Mouse (Mus musculus): ENCODE measurements around the gene Rbmxl2. TPM values are rescaled to one million over a fixed set of nuclear protein-coding genes. Genes with fewer than 3 reads are reported as not detected.

The Rbmxl2 gene
- not detected in 2 replicates for polyA plus RNA-seq (2014; fragmentation: Nextera tagmentation; extraction: Ambion mirVana)

- Histone ChIP-seq H3K27ac (ENCODE audit: low read depth, low read length) (no peak within 1 kb of the TSS), H3K9me3 (ENCODE audit: control insufficient read depth, low read length) (peaks cover 16% of the 10 kb centered on the region), H3K4me2 (replicated peaks; ENCODE audit: low read depth, low read length) (peak within 1 kb of the TSS; percentile 3; the same call in 1 of the 2 replicates), H3K36me3 (ENCODE audit: control insufficient read depth, insufficient read depth, low read length) (no peaks in the 10 kb centered on the region), H3K4me3 (ENCODE audit: low read length) (peak within 1 kb of the TSS; percentile 19), H3K4me1 (ENCODE audit: control insufficient read depth, insufficient read depth, low read length) (no peaks in the 10 kb centered on the region), H3K27me3 (ENCODE audit: control insufficient read depth, insufficient read depth, low read length) (peaks cover 29% of the 10 kb centered on the region), H3K9ac (ENCODE audit: low read depth, low read length) (no peak within 1 kb of the TSS)
- WGBS: 51% methylated on average over 62 of the region's 70 CpGs
- ATAC-seq (ENCODE audit: low FRiP score, low TSS enrichment): no peak
Observed at GRCm38 (mm10) chr7:107209204-107209860, at the start of gene Rbmxl2. Rbmxl2 (plus strand) TSS chr7:107209445.

DNA sequence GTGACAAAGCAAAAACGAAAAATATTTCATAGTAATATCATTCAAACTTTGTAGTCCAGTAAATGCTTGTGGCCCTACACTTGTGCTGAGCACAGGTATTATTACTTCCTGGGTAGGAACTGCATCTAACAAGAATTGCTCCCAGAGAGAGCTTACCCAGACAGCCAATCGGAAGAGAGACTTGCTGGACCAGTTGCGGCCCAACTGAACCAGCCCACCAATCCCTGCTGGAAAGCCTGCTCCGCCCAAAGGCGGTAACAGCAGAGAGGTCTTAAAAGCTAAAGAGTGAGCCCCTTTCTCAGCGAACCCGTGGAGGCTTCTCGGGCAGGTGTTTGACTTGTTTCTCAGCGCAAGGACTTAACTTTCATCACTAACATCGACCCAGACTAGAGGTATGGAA is 42.6 kb upstream of the Rbmxl2 start, which contains the start of gene Nlrp14:
Nlrp14 (plus strand) TSS at position 301 of the 400 bp plus-strand sequence.
- Histone ChIP-seq H3K36me3 (ENCODE audit: control insufficient read depth, insufficient read depth, low read length) (no peaks in the 10 kb centered on the region), H3K4me2 (replicated peaks; ENCODE audit: low read depth, low read length) (no peak within 1 kb of the TSS), H3K27me3 (ENCODE audit: control insufficient read depth, insufficient read depth, low read length) (no peaks in the 10 kb centered on the region), H3K4me1 (ENCODE audit: control insufficient read depth, insufficient read depth, low read length) (no peaks in the 10 kb centered on the region), H3K9me3 (ENCODE audit: control insufficient read depth, low read length) (no peaks in the 10 kb centered on the region), H3K4me3 (ENCODE audit: low read length) (no peak within 1 kb of the TSS), H3K9ac (ENCODE audit: low read depth, low read length) (no peak within 1 kb of the TSS), H3K27ac (ENCODE audit: low read depth, low read length) (no peak within 1 kb of the TSS)
- 89% methylated on average over 10 of the region's 10 CpGs for WGBS
- no peak for ATAC-seq (ENCODE audit: low FRiP score, low TSS enrichment)

DNA sequence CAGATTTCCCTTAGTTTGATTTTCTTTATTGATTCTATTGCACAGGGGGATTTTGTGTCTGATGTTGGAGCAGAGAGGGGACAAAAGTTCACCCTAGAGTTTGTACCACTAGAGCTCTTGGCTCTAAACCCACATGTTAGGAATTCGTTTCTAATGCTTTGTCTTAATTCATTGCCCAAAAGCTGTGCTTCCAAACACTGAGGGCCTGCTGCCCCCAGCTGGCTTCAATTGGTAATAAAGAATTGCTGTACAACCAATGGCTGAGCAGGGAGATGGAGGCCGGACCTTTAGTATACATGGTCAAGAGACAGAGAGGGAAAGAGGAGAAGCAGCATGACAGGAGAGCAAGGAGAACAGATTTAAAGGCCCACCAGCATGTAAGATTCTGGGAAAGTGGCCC is 28.8 kb upstream of the Rbmxl2 start:
- Histone ChIP-seq H3K4me3 (ENCODE audit: low read length) (no peak overlapping the region), H3K36me3 (ENCODE audit: control insufficient read depth, insufficient read depth, low read length) (no peaks in the 10 kb centered on the region), H3K4me2 (replicated peaks; ENCODE audit: low read depth, low read length) (no peak overlapping the region), H3K27ac (ENCODE audit: low read depth, low read length) (no peak overlapping the region), H3K27me3 (ENCODE audit: control insufficient read depth, insufficient read depth, low read length) (no peaks in the 10 kb centered on the region), H3K9me3 (ENCODE audit: control insufficient read depth, low read length) (no peaks in the 10 kb centered on the region), H3K9ac (ENCODE audit: low read depth, low read length) (no peak overlapping the region), H3K4me1 (ENCODE audit: control insufficient read depth, insufficient read depth, low read length) (no peaks in the 10 kb centered on the region)
- ATAC-seq (ENCODE audit: low FRiP score, low TSS enrichment): no peak
- WGBS: 41% methylated on average over 2 of the region's 2 CpGs

- Histone ChIP-seq H3K9ac (ENCODE audit: low read depth, low read length) (no peak overlapping the region), H3K4me1 (ENCODE audit: control insufficient read depth, insufficient read depth, low read length) (no peaks in the 10 kb centered on the region), H3K27me3 (ENCODE audit: control insufficient read depth, insufficient read depth, low read length) (no peaks in the 10 kb centered on the region), H3K36me3 (ENCODE audit: control insufficient read depth, insufficient read depth, low read length) (no peaks in the 10 kb centered on the region), H3K9me3 (ENCODE audit: control insufficient read depth, low read length) (no peaks in the 10 kb centered on the region), H3K4me3 (ENCODE audit: low read length) (no peak overlapping the region), H3K4me2 (replicated peaks; ENCODE audit: low read depth, low read length) (no peak overlapping the region), H3K27ac (ENCODE audit: low read depth, low read length) (no peak overlapping the region)
- no peak for ATAC-seq (ENCODE audit: low FRiP score, low TSS enrichment)
- WGBS: 33% methylated on average over 3 of the region's 3 CpGs
Observed at GRCm38 (mm10) chr7:107201817-107202216, 7.4 kb upstream of the Rbmxl2 start.

DNA sequence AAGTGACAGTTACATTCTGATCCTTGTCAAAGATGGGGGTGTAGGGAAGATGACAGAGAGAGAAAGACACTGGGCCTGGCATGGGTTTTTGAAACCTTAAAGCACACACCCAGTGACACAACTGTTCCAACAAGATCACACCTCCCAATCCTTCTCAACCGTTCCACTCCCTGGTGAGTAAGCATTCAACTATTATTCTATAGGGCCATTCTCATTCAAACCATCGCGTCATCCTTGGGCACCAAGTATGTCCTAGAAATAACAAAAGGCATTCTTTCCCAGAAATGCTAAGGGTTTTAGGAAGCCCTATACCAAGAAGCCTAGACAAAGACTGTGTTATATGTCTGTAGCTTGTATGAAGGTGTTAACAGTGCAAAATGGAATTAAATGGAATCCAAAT is 1.4 kb upstream of the Rbmxl2 start:
- ATAC-seq (ENCODE audit: low FRiP score, low TSS enrichment): no peak
- WGBS: 92% methylated on average over 3 of the region's 3 CpGs
- H3K27me3 ChIP-seq (ENCODE audit: control insufficient read depth, insufficient read depth, low read length): peaks cover 26% of the 10 kb centered on the region
- peaks cover 16% of the 10 kb centered on the region for H3K9me3 ChIP-seq (ENCODE audit: control insufficient read depth, low read length)
- H3K9ac ChIP-seq (ENCODE audit: low read depth, low read length): no peak overlapping the region
- no peak overlapping the region for H3K27ac ChIP-seq (ENCODE audit: low read depth, low read length)
- no peaks in the 10 kb centered on the region for H3K36me3 ChIP-seq (ENCODE audit: control insufficient read depth, insufficient read depth, low read length)
- H3K4me1 ChIP-seq (ENCODE audit: control insufficient read depth, insufficient read depth, low read length): no peaks in the 10 kb centered on the region
- no peak overlapping the region for H3K4me2 ChIP-seq (replicated peaks; ENCODE audit: low read depth, low read length)
- no peak overlapping the region for H3K4me3 ChIP-seq (ENCODE audit: low read length)

DNA sequence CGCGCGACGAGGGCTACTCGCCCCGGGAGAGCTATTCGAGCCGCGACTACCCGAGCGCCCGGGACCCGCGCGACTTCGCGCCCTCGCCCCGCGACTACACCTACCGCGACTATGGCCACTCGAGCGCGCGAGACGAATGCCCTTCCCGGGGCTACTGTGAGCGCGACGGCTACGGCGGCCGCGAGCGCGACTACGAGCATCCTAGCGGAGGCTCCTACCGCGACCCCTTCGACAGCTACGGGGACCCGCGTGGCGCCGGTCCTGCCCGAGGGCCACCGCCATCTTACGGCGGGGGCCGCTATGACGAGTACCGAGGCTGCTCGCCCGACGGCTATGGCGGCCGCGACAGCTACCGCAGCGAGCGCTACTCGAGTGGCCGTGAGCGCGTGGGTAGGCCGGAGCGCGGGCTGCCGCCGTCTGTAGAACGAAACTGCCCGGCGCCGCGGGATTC is 906 bp downstream of the Rbmxl2 start:
- Histone ChIP-seq H3K27ac (ENCODE audit: low read depth, low read length) (no peak overlapping the region), H3K27me3 (ENCODE audit: control insufficient read depth, insufficient read depth, low read length) (peaks cover 29% of the 10 kb centered on the region), H3K4me1 (ENCODE audit: control insufficient read depth, insufficient read depth, low read length) (no peaks in the 10 kb centered on the region), H3K4me3 (ENCODE audit: low read length) (peak overlapping the region; percentile 19), H3K9ac (ENCODE audit: low read depth, low read length) (no peak overlapping the region), H3K36me3 (ENCODE audit: control insufficient read depth, insufficient read depth, low read length) (no peaks in the 10 kb centered on the region), H3K4me2 (replicated peaks; ENCODE audit: low read depth, low read length) (0 out of 2 replicates have a peak overlapping the region, but pooled peaks have one; percentile 3), H3K9me3 (ENCODE audit: control insufficient read depth, low read length) (peaks cover 16% of the 10 kb centered on the region)
- 30% methylated on average over 75 of the region's 77 CpGs for WGBS
- ATAC-seq (ENCODE audit: low FRiP score, low TSS enrichment): 0 out of 2 replicates have a peak, but pooled peaks have one; percentile 35

GRCm38 (mm10) chr7:107215723-107216122 is 6.5 kb downstream of the Rbmxl2 start:
- Histone ChIP-seq H3K4me1 (ENCODE audit: control insufficient read depth, insufficient read depth, low read length) (no peaks in the 10 kb centered on the region), H3K9me3 (ENCODE audit: control insufficient read depth, low read length) (no peaks in the 10 kb centered on the region), H3K4me3 (ENCODE audit: low read length) (no peak overlapping the region), H3K27me3 (ENCODE audit: control insufficient read depth, insufficient read depth, low read length) (peaks cover 13% of the 10 kb centered on the region; the same call in 1 of the 2 replicates), H3K4me2 (replicated peaks; ENCODE audit: low read depth, low read length) (no peak overlapping the region), H3K9ac (ENCODE audit: low read depth, low read length) (no peak overlapping the region), H3K36me3 (ENCODE audit: control insufficient read depth, insufficient read depth, low read length) (no peaks in the 10 kb centered on the region), H3K27ac (ENCODE audit: low read depth, low read length) (no peak overlapping the region)
- ATAC-seq (ENCODE audit: low FRiP score, low TSS enrichment): peak; percentile 76; the same call in 1 of the 2 replicates

DNA sequence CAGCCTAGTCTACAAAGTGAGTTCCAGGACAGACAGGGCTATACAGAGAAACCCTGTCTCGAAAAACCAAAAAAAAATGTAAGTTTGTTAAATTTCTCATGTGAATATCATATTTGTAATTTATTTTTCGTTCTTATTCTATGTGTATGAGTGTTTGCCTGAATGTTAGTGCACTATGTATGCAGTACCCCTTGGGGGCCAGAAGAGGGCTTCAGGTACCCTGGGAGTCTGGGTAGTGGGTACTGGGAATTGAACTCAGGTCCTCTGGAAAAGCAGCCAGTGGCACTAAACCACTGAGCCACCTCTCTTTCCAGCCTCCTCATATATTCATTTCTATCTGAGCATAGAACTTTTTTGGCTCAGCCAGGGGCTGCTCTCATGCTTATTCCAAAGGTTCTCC is 7.6 kb downstream of the Rbmxl2 start:
- peaks cover 3% of the 10 kb centered on the region; the same call in 1 of the 2 replicates for H3K27me3 ChIP-seq (ENCODE audit: control insufficient read depth, insufficient read depth, low read length)
- no peak overlapping the region for H3K9ac ChIP-seq (ENCODE audit: low read depth, low read length)
- H3K4me1 ChIP-seq (ENCODE audit: control insufficient read depth, insufficient read depth, low read length): no peaks in the 10 kb centered on the region
- no peak overlapping the region for H3K27ac ChIP-seq (ENCODE audit: low read depth, low read length)
- H3K36me3 ChIP-seq (ENCODE audit: control insufficient read depth, insufficient read depth, low read length): no peaks in the 10 kb centered on the region
- WGBS: 90% methylated on average over 2 of the region's 2 CpGs
- H3K4me2 ChIP-seq (replicated peaks; ENCODE audit: low read depth, low read length): no peak overlapping the region
- no peak overlapping the region for H3K4me3 ChIP-seq (ENCODE audit: low read length)
- no peak for ATAC-seq (ENCODE audit: low FRiP score, low TSS enrichment)
- H3K9me3 ChIP-seq (ENCODE audit: control insufficient read depth, low read length): no peaks in the 10 kb centered on the region

GRCm38 (mm10) chr7:107236854-107237253 is 27.6 kb downstream of the Rbmxl2 start:
- no peak overlapping the region for H3K4me2 ChIP-seq (replicated peaks; ENCODE audit: low read depth, low read length)
- no peak for ATAC-seq (ENCODE audit: low FRiP score, low TSS enrichment)
- H3K4me1 ChIP-seq (ENCODE audit: control insufficient read depth, insufficient read depth, low read length): no peaks in the 10 kb centered on the region
- no peaks in the 10 kb centered on the region for H3K9me3 ChIP-seq (ENCODE audit: control insufficient read depth, low read length)
- 39% methylated on average over 3 of the region's 3 CpGs for WGBS
- H3K27ac ChIP-seq (ENCODE audit: low read depth, low read length): no peak overlapping the region
- H3K27me3 ChIP-seq (ENCODE audit: control insufficient read depth, insufficient read depth, low read length): no peaks in the 10 kb centered on the region
- H3K4me3 ChIP-seq (ENCODE audit: low read length): no peak overlapping the region
- no peaks in the 10 kb centered on the region for H3K36me3 ChIP-seq (ENCODE audit: control insufficient read depth, insufficient read depth, low read length)
- H3K9ac ChIP-seq (ENCODE audit: low read depth, low read length): no peak overlapping the region
